Mouse (Mus musculus): ENCODE data around the gene Grm4. TPM values are rescaled to one million over a fixed set of nuclear protein-coding genes. Genes with fewer than 3 reads are reported as not detected.

The Grm4 gene
- polyA plus RNA-seq, 1 experiment from 2014 or later: 0.01 TPM

DNA sequence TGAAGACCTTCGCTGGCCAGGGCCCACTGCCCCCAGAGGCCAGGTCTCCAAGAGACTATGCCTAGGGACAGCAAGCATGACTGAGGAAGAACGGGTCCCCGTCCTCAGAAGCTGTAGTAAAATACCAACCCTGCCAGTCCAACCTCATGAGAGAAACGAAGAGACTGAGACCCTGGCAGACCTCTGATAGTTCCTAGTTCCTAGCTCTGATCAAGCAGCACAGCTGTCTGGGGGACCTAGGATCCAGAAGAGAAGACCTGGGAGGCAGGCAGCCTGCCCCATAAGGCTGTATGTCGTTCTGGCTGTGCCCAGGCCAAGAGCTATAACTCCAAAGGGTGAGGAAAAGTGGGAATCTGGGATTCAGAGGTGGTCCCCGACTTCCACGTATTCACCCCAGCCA, 17.3 kb downstream of the Grm4 start:
- POLR2A ChIA-PET: interaction anchor here (1.2 kb wide), 1 partner anchor 245 kb away, joined by 3 read pairs; no protein-coding TSS in a partner anchor
- CTCF ChIA-PET: interaction anchor here (1.5 kb wide), 1 partner anchor 11 kb away, joined by 3 read pairs; no protein-coding TSS in a partner anchor
- no peak for ATAC-seq

GRCm38 (mm10) chr17:27502736-27503445, 18.3 kb downstream of the Grm4 start:
- H3K27me3 ChIP-seq: peaks cover 49% of the 10 kb centered on the region
- ATAC-seq (no peak), DNase-seq (ENCODE audit: low read depth, low spot score) (no peak)
- POLR2A ChIA-PET: no interaction called here
- no peak for TF ChIP-seq CTCF (IDR thresholded peaks at IDR 0.05)
- CTCF ChIA-PET: no interaction called here
- in situ Hi-C loops (cut with MboI; ENCODE audit: low pct_unique_long_range_greater_than_20kb): no loop called here

More for the DNA sequence above, 17.3 kb downstream of the Grm4 start:
- in situ Hi-C loops (cut with MboI; ENCODE audit: low pct_unique_long_range_greater_than_20kb): no loop called here
- TF ChIP-seq CTCF (IDR thresholded peaks at IDR 0.05): no peak
- no peak for DNase-seq (ENCODE audit: low read depth, low spot score)
- peaks cover 51% of the 10 kb centered on the region for H3K27me3 ChIP-seq

GRCm38 (mm10) chr17:27502288-27502687, 18.9 kb downstream of the Grm4 start:
- no peak for ATAC-seq
- DNase-seq (ENCODE audit: low read depth, low spot score): no peak
- H3K27me3 ChIP-seq: peaks cover 43% of the 10 kb centered on the region
- ChIA-PET POLR2A (no interaction called here), CTCF (no interaction called here)
- no peak for TF ChIP-seq CTCF (IDR thresholded peaks at IDR 0.05)
- in situ Hi-C loops (cut with MboI; ENCODE audit: low pct_unique_long_range_greater_than_20kb): no loop called here

- TF ChIP-seq CTCF (IDR thresholded peaks at IDR 0.05): no peak
- ATAC-seq (no peak), DNase-seq (ENCODE audit: low read depth, low spot score) (no peak)
- peaks cover 36% of the 10 kb centered on the region for H3K27me3 ChIP-seq
- ChIA-PET POLR2A (no interaction called here), CTCF (no interaction called here)
- in situ Hi-C loops (cut with MboI; ENCODE audit: low pct_unique_long_range_greater_than_20kb): no loop called here
These were observed 19.6 kb downstream of the Grm4 start for GRCm38 (mm10) chr17:27501331-27502251.

DNA sequence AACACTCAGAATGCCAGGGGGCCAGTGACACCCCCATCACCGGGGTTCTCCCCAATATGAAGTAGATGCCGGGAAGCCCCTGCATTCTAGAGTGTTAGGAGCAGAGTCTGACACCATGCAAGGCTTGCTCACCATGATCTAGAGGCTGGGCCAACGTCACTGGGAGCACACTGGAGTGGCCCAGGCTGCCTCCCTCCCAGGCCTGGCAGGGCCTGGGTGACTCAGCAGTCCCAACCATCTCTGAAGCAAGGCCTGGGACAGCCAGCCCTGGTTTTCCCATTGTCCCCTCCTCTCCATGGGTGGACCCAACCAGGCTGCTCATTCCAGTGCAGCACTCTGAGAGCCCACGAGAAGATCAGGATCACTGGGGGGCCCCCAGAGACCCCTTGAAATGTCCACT, 20.4 kb downstream of the Grm4 start:
- H3K27me3 ChIP-seq: peaks cover 31% of the 10 kb centered on the region
- DNase-seq (ENCODE audit: low read depth, low spot score): no peak
- no peak for TF ChIP-seq CTCF (IDR thresholded peaks at IDR 0.05)
- CTCF ChIA-PET: no interaction called here
- in situ Hi-C loops (cut with MboI; ENCODE audit: low pct_unique_long_range_greater_than_20kb): no loop called here
- no peak for ATAC-seq
- POLR2A ChIA-PET: no interaction called here

- no peak for ATAC-seq
- TF ChIP-seq CTCF (IDR thresholded peaks at IDR 0.05): no peak
- no peak for DNase-seq (ENCODE audit: low read depth, low spot score)
- in situ Hi-C loops (cut with MboI; ENCODE audit: low pct_unique_long_range_greater_than_20kb): no loop called here
- peaks cover 23% of the 10 kb centered on the region for H3K27me3 ChIP-seq
- POLR2A ChIA-PET: interaction anchor here (1.2 kb wide), 1 partner anchor 12 kb away, joined by 3 read pairs; no protein-coding TSS in a partner anchor
- CTCF ChIA-PET: no interaction called here
These were observed 22.1 kb downstream of the Grm4 start for GRCm38 (mm10) chr17:27499080-27499479.

DNA sequence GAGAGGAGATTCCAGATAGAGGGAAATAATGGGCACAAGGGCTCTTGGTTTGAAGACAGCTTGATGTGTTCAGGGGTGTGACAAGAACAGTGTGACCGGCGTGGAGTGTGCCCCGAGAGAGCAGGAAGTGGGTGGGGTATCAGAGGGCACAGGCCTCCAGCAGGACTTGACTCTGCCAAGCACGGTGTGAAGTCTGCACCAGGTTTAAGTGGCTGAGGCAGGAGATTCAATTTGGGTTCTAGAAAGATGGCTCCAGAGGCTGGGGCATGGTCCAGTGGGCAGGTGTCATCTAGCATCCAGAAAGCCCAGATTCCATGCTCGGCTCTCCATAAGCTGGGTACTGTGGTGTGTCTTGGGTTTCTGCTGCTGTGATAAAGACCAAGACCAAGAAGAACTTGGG, 23.4 kb downstream of the Grm4 start:
- DNase-seq (ENCODE audit: low read depth, low spot score): no peak
- peaks cover 25% of the 10 kb centered on the region for H3K27me3 ChIP-seq
- in situ Hi-C loops (cut with MboI; ENCODE audit: low pct_unique_long_range_greater_than_20kb): no loop called here
- no peak for TF ChIP-seq CTCF (IDR thresholded peaks at IDR 0.05)
- ATAC-seq: no peak
- POLR2A ChIA-PET: no interaction called here
- CTCF ChIA-PET: no interaction called here

DNA sequence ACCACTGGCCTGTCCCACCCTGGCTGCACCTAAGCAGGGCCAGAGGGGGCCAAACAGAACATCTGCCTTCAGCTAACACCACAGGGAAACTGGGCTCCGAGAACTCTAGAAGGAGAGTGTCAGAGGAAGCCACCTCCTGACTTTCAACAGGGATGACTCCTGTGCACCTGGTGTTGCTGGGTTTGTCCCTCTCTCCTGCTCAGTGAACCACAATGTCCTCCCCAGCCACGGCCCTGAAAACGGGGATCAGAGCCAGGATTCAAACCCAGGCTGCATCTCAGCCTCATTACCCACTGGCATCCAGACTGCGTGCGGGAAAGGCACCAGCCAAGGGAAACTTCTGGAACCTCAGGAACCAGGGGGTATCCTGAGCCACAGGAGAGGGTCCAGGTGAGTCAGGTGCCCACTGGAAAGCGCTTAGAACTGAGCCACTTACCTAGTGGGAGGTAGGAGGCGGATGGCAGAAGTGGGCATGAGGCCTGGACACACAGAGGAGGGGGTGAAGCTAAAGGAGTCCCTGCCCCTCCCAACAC, 26.1 kb downstream of the Grm4 start:
- H3K27me3 ChIP-seq: peaks cover 8% of the 10 kb centered on the region
- TF ChIP-seq CTCF (IDR thresholded peaks at IDR 0.05): no peak
- POLR2A ChIA-PET: no interaction called here
- ATAC-seq: no peak
- in situ Hi-C loops (cut with MboI; ENCODE audit: low pct_unique_long_range_greater_than_20kb): no loop called here
- CTCF ChIA-PET: no interaction called here
- no peak for DNase-seq (ENCODE audit: low read depth, low spot score)

GRCm38 (mm10) chr17:27493969-27494368, 27.2 kb downstream of the Grm4 start:
- TF ChIP-seq CTCF (IDR thresholded peaks at IDR 0.05): no peak
- no peak for DNase-seq (ENCODE audit: low read depth, low spot score)
- in situ Hi-C loops (cut with MboI; ENCODE audit: low pct_unique_long_range_greater_than_20kb): no loop called here
- ChIA-PET CTCF (no interaction called here), POLR2A (interaction anchor here (0.6 kb wide), 1 partner anchor 798 kb away, joined by 3 read pairs; no protein-coding TSS in a partner anchor)
- H3K27me3 ChIP-seq: peaks cover 12% of the 10 kb centered on the region
- ATAC-seq: no peak

GRCm38 (mm10) chr17:27493389-27493788, 27.8 kb downstream of the Grm4 start:
- DNase-seq (ENCODE audit: low read depth, low spot score): no peak
- ATAC-seq: no peak
- POLR2A ChIA-PET: no interaction called here
- CTCF ChIA-PET: no interaction called here
- TF ChIP-seq CTCF (IDR thresholded peaks at IDR 0.05): no peak
- in situ Hi-C loops (cut with MboI; ENCODE audit: low pct_unique_long_range_greater_than_20kb): no loop called here
- H3K27me3 ChIP-seq: peaks cover 17% of the 10 kb centered on the region
